Mouse (Mus musculus) heart, postnatal 36 days (tissue): ENCODE results near the gene Hist2h3c2. TPM values are rescaled to one million over a fixed set of nuclear protein-coding genes. Genes with fewer than 3 reads are reported as not detected.

Experiments
- DNase-seq, 2 experiments: peaks; one replicate each; pipeline ENCODE4 v3.0.0; 2021 to 2022
- intact Hi-C: fragments of 180-260 bp; cut with DNase I; formaldehyde crosslinking; loops from one replicate; pipeline ENCODE4 v1.15.1; 2025
- total RNA-seq, 2 experiments: library from RNA; stranded (reverse); gene quantifications; 2 replicates each; pipeline ENCODE4 v1.2.3; 2021

Gene Hist2h3c2
- total RNA-seq, 2 experiments from 2014 or later: 8.9 to 10.6 TPM

- intact Hi-C loops: loop anchor here (2.0 kb wide), 1 partner anchor 17 kb away; the partner anchor contains the start of genes Hist2h2ac and Hist2h2be
- DNase-seq: no peak
Observed at GRCm38 (mm10) chr3:96237904-96238511, 919 bp downstream of the Hist2h3c2 start.

GRCm38 (mm10) chr3:96237335-96237903 lies 1.5 kb downstream of the Hist2h3c2 start:
- intact Hi-C loops: loop anchor here (2.0 kb wide), 1 partner anchor 17 kb away; the partner anchor contains the start of genes Hist2h2ac and Hist2h2be
- DNase-seq: no peak

- intact Hi-C loops: loop anchor here (2.0 kb wide), 1 partner anchor 16 kb away; the partner anchor contains the start of genes Hist2h2ac and Hist2h2be
- no peak for DNase-seq
Observed at GRCm38 (mm10) chr3:96236834-96237334, 2.0 kb downstream of the Hist2h3c2 start.

- DNase-seq: no peak
- intact Hi-C loops: loop anchor here (2.0 kb wide), 1 partner anchor 15 kb away; the partner anchor contains the start of genes Hist2h2ac and Hist2h2be
Observed at GRCm38 (mm10) chr3:96235836-96236235, 3.1 kb downstream of the Hist2h3c2 start.

- intact Hi-C loops: no loop called here
- no peak for DNase-seq
Observed at GRCm38 (mm10) chr3:96234914-96235313, 4.0 kb downstream of the Hist2h3c2 start.

- intact Hi-C loops: no loop called here
- no peak for DNase-seq
Observed at GRCm38 (mm10) chr3:96231758-96232120, 7.2 kb downstream of the Hist2h3c2 start.

- intact Hi-C loops: no loop called here
- DNase-seq: no peak
Observed at GRCm38 (mm10) chr3:96230910-96231757, 7.8 kb downstream of the Hist2h3c2 start.

GRCm38 (mm10) chr3:96230404-96230803 lies 8.5 kb downstream of the Hist2h3c2 start:
- DNase-seq: no peak
- intact Hi-C loops: no loop called here

- DNase-seq: no peak
- intact Hi-C loops: no loop called here
Observed at GRCm38 (mm10) chr3:96228828-96229227, 10.1 kb downstream of the Hist2h3c2 start.

- intact Hi-C loops: no loop called here
Observed at GRCm38 (mm10) chr3:96226695-96227648, 12.0 kb downstream of the Hist2h3c2 start.

GRCm38 (mm10) chr3:96225421-96225820 lies 13.5 kb downstream of the Hist2h3c2 start:
- intact Hi-C loops: no loop called here
- DNase-seq: no peak

More at GRCm38 (mm10) chr3:96226695-96227648, 12.0 kb downstream of the Hist2h3c2 start:
- DNase-seq: peak in 1 of 2 experiments; percentile 18

GRCm38 (mm10) chr3:96222774-96223173 lies 16.2 kb downstream of the Hist2h3c2 start:
- intact Hi-C loops: no loop called here
- DNase-seq: no peak

GRCm38 (mm10) chr3:96221640-96222038 lies 17.3 kb downstream of the Hist2h3c2 start:
- intact Hi-C loops: loop anchor here (2.0 kb wide), 2 partner anchors 15 to 41 kb away; partner anchors contain the start of gene Hist2h4

GRCm38 (mm10) chr3:96220765-96221639 lies 17.9 kb downstream of the Hist2h3c2 start, which contains the start of the genes Hist2h2ac and Hist2h2be:
Gene Hist2h2ac, minus strand, starts transcription at chr3:96220880.
Gene Hist2h2be, plus strand, starts transcription at chr3:96221119.
- intact Hi-C loops: loop anchor here (2.0 kb wide), 2 partner anchors 16 to 42 kb away; partner anchors contain the start of gene Hist2h4
- DNase-seq: peak; percentile 83 to 85

More at GRCm38 (mm10) chr3:96221640-96222038, 17.3 kb downstream of the Hist2h3c2 start:
- peak in 1 of 2 experiments; percentile 33 for DNase-seq

GRCm38 (mm10) chr3:96220131-96220764 lies 18.7 kb downstream of the Hist2h3c2 start:
- intact Hi-C loops: loop anchor here (2.0 kb wide), 2 partner anchors 17 to 43 kb away; partner anchors contain the start of gene Hist2h4
- DNase-seq: peak; percentile 42 to 87

GRCm38 (mm10) chr3:96219661-96220130 lies 19.2 kb downstream of the Hist2h3c2 start, which contains the start of the genes Bola1 and Hist2h2ab:
Gene Bola1, minus strand, starts transcription at chr3:96219709.
Gene Hist2h2ab, plus strand, starts transcription at chr3:96219865.
- intact Hi-C loops: loop anchor here (2.0 to 5.0 kb wide), 4 partner anchors 17 to 152 kb away; partner anchors contain the start of genes Hist2h4 and Sf3b4
- peak; percentile 72 to 88 for DNase-seq

- peak; percentile 37 to 50 for DNase-seq
- intact Hi-C loops: loop anchor here (2.0 to 5.0 kb wide), 2 partner anchors 46 to 152 kb away; partner anchors contain the start of gene Sf3b4
Observed at GRCm38 (mm10) chr3:96219191-96219641, 19.7 kb downstream of the Hist2h3c2 start.
